Mouse (Mus musculus) forebrain, postnatal 0 days (tissue): Measurements from ENCODE around the gene Dennd4b. TPM values are rescaled to one million over a fixed set of nuclear protein-coding genes. Genes with fewer than 3 reads are reported as not detected.

Experiments used
- ATAC-seq: fragments of 200-750 bp; cut with Nextera tagmentation; 2 replicates; pipeline ENCODE4 v1.8.0; 2017; ENCODE audit warnings: mild to moderate bottlenecking, moderate library complexity
- DNase-seq: peaks from one replicate; pipeline ENCODE4 v3.0.0-alpha.2; 2015
- H3K27ac ChIP-seq: fragments of 300-500 bp; sonication (generic); 2 replicates; pipeline ENCODE4 v1.5.1; 2014; ENCODE audit warnings: low read depth, mild to moderate bottlenecking, antibody characterized with exemption, low read length, moderate library complexity, mixed read lengths
- H3K27me3 ChIP-seq: fragments of 300-500 bp; sonication (generic); 2 replicates; pipeline ENCODE4 v1.6.1; 2014; ENCODE audit warnings: mild to moderate bottlenecking, low read length, mixed read lengths; ENCODE audit not compliant: insufficient read depth
- H3K36me3 ChIP-seq: fragments of 300-500 bp; sonication (generic); 2 replicates; pipeline ENCODE4 v1.6.1; 2014; ENCODE audit warnings: mild to moderate bottlenecking, moderate library complexity; ENCODE audit not compliant: insufficient read depth
- H3K4me1 ChIP-seq: fragments of 300-500 bp; sonication (generic); 2 replicates; pipeline ENCODE4 v1.6.1; 2014; ENCODE audit warnings: antibody characterized with exemption; ENCODE audit not compliant: insufficient read depth
- H3K4me2 ChIP-seq: fragments of 300-500 bp; sonication (generic); 2 replicates; pipeline ENCODE4 v1.6.1; 2014; ENCODE audit warnings: low read depth, mild to moderate bottlenecking, moderate library complexity
- H3K4me3 ChIP-seq: fragments of 300-500 bp; sonication (generic); 2 replicates; pipeline ENCODE4 v1.5.1; 2014; ENCODE audit warnings: low read depth, low read length, mixed read lengths
- H3K9ac ChIP-seq: fragments of 300-500 bp; sonication (generic); 2 replicates; pipeline ENCODE4 v1.6.1; 2014; ENCODE audit warnings: mild to moderate bottlenecking
- H3K9me3 ChIP-seq: fragments of 300-500 bp; sonication (generic); 2 replicates; pipeline ENCODE4 v1.6.1; 2016; ENCODE audit warnings: low read length
- CTCF ChIP-seq: sonication (generic); IDR thresholded peaks from 2 replicates; pipeline ENCODE4 v1.5.1; 2016; ENCODE audit warnings: antibody characterized with exemption, control low read depth, low read depth
- WGBS: fragments of 180-500 bp; shearing (Covaris S2); extraction: QIAGEN DNeasy Blood & Tissue Kit; methylation state at CpG from one replicate; pipeline ENCODE4 v1.1.7; 2014; 5-methylcytosine and 5-hydroxymethylcytosine counted together
- polyA plus RNA-seq: library from polyadenylated mRNA; unstranded; fragments of >200 nt; fragmentation: Nextera tagmentation; extraction: Ambion mirVana; gene quantifications from 2 replicates; pipeline ENCODE4 v1.2.1, GENCODE M21; 2015
- total RNA-seq: library from RNA; depleted of rRNA; stranded (reverse); fragments of >200 nt; gene quantifications from 2 replicates; pipeline ENCODE4 v1.2.3, GENCODE M21; 2014

The Dennd4b gene
- total and polyA plus RNA-seq, 2 experiments from 2014 or later: 5.1 to 29.8 TPM

- no peak overlapping the region for H3K27ac ChIP-seq
- no peak overlapping the region for H3K4me2 ChIP-seq
- no peaks in the 10 kb centered on the region for H3K9me3 ChIP-seq
- H3K27me3 ChIP-seq: no peaks in the 10 kb centered on the region
- DNase-seq: no peak
- no peak overlapping the region for H3K4me3 ChIP-seq
- 95% methylated on average over 8 of the region's 8 CpGs for WGBS
- peaks cover 44% of the 10 kb centered on the region for H3K36me3 ChIP-seq
- TF ChIP-seq CTCF: no peak
- no peak for ATAC-seq
- peaks cover 7% of the 10 kb centered on the region for H3K4me1 ChIP-seq
- H3K9ac ChIP-seq: no peak overlapping the region
These were observed 5.8 kb downstream of the Dennd4b start for GRCm38 (mm10) chr3:90270784-90271183.

DNA sequence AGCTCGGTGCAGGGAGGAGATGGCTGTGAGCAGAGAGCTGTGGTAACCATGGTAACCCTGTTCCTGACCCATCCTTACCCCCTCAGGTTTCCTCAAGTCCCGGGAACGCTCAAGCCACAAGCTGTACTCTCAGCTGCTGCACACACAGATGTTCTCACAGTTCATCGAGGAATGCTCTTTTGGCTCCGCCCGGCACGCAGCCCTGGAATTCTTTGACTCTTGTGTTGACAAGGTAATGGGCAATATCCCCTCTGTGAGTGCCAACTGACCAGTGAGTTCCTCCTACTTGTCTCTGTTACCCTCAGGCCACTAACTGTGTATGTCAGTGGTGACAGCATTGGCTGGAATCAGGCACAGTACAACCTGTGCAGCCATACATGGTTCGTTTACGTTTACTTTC lies 7.2 kb downstream of the Dennd4b start:
- no peak overlapping the region for H3K4me2 ChIP-seq
- H3K9me3 ChIP-seq: no peaks in the 10 kb centered on the region
- H3K9ac ChIP-seq: no peak overlapping the region
- H3K36me3 ChIP-seq: peaks cover 57% of the 10 kb centered on the region
- 78% methylated on average over 9 of the region's 9 CpGs for WGBS
- H3K27ac ChIP-seq: no peak overlapping the region
- H3K4me1 ChIP-seq: no peaks in the 10 kb centered on the region
- ATAC-seq (no peak; the same call in 1 of the 2 replicates), DNase-seq (no peak)
- H3K27me3 ChIP-seq: no peaks in the 10 kb centered on the region
- no peak overlapping the region for H3K4me3 ChIP-seq
- no peak for TF ChIP-seq CTCF

DNA sequence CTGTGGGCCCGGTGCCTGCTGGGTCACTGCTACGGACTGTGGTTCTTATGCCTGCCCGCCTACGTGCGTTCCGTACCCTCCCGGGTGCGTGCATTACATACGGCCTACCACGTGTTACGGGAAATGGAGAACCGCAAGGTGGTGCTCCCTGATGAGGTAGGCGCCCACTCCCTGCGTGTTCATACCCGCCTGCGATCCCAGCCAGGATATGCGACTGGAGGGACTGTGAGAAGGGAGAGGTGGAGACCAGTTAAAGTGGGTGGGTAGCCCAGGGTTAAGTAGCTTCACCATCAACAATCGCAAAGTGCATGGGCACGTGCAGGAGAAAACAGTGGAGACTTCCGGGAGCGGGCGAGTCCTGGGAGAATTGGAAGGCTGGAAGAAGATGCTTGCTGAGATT lies 8.9 kb downstream of the Dennd4b start:
- H3K9me3 ChIP-seq: no peaks in the 10 kb centered on the region
- no peak overlapping the region for H3K4me2 ChIP-seq
- ATAC-seq (no peak), DNase-seq (no peak)
- no peak overlapping the region for H3K9ac ChIP-seq
- no peak overlapping the region for H3K4me3 ChIP-seq
- H3K27me3 ChIP-seq: no peaks in the 10 kb centered on the region
- peaks cover 57% of the 10 kb centered on the region for H3K36me3 ChIP-seq
- WGBS: 96% methylated on average over 22 of the region's 22 CpGs
- H3K27ac ChIP-seq: no peak overlapping the region
- no peak for TF ChIP-seq CTCF
- no peaks in the 10 kb centered on the region for H3K4me1 ChIP-seq

GRCm38 (mm10) chr3:90275286-90275685 lies 10.3 kb downstream of the Dennd4b start:
- peaks cover 72% of the 10 kb centered on the region for H3K36me3 ChIP-seq
- no peak for DNase-seq
- no peaks in the 10 kb centered on the region for H3K9me3 ChIP-seq
- no peak overlapping the region for H3K4me2 ChIP-seq
- no peaks in the 10 kb centered on the region for H3K4me1 ChIP-seq
- TF ChIP-seq CTCF: no peak
- no peak overlapping the region for H3K4me3 ChIP-seq
- no peak for ATAC-seq
- WGBS: 92% methylated on average over 11 of the region's 11 CpGs
- H3K27me3 ChIP-seq: no peaks in the 10 kb centered on the region
- H3K9ac ChIP-seq: no peak overlapping the region
- H3K27ac ChIP-seq: no peak overlapping the region

DNA sequence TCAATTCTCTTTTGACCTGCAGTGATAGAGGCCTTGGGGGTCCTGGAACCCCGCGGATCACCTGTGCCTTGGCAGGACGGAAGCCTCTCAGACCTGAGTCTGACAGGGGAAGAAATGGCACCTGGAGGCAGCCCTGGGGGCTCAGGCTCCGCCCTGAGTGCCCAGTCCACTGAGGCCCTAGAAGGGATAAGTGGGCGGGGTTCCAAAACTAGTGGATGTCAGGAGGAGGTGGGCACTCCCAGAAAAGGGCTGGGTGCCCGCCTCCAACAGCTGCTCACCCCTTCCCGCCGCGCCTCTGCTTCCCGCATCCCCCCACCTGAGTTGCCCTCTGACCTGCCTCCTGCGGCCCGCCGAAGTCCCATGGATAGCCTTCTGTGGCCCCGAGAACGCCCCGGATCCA lies 11.9 kb downstream of the Dennd4b start:
- H3K27ac ChIP-seq: no peak overlapping the region
- ATAC-seq: no peak
- no peak overlapping the region for H3K9ac ChIP-seq
- H3K4me1 ChIP-seq: no peaks in the 10 kb centered on the region
- TF ChIP-seq CTCF: no peak
- H3K4me2 ChIP-seq: no peak overlapping the region
- WGBS: 53% methylated on average over 16 of the region's 16 CpGs
- no peak for DNase-seq
- H3K36me3 ChIP-seq: peaks cover 68% of the 10 kb centered on the region
- H3K9me3 ChIP-seq: no peaks in the 10 kb centered on the region
- no peaks in the 10 kb centered on the region for H3K27me3 ChIP-seq
- H3K4me3 ChIP-seq: no peak overlapping the region

- no peak for ATAC-seq
- Histone ChIP-seq H3K36me3 (peaks cover 59% of the 10 kb centered on the region), H3K27ac (no peak overlapping the region), H3K4me3 (no peak overlapping the region), H3K4me2 (no peak overlapping the region), H3K4me1 (no peaks in the 10 kb centered on the region), H3K9me3 (no peaks in the 10 kb centered on the region), H3K27me3 (no peaks in the 10 kb centered on the region), H3K9ac (no peak overlapping the region)
- no peak for TF ChIP-seq CTCF
- DNase-seq: no peak
- 94% methylated on average over 9 of the region's 9 CpGs for WGBS
These were observed 12.8 kb downstream of the Dennd4b start for GRCm38 (mm10) chr3:90277793-90278192.

DNA sequence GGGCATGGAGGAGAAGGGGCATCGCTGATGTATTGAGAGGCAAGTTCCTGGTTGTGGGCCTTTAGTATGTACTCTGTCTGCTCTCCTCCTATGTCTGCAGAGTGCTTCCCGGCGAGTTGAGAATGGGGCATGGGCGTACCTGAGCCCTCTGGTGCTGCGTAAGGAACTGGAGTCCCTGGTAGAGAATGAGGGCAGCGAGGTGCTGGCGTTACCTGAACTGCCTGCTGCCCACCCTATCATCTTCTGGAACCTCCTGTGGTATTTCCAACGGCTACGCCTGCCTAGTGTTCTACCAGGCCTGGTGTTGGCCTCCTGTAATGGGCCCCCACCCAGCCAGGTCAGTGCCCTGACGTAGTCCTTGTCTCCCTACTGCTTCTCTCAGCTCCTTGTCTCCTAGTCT lies 13.2 kb downstream of the Dennd4b start:
- ATAC-seq: no peak

GRCm38 (mm10) chr3:90279216-90279615 lies 14.2 kb downstream of the Dennd4b start:
- H3K27me3 ChIP-seq: no peaks in the 10 kb centered on the region
- H3K9me3 ChIP-seq: no peaks in the 10 kb centered on the region
- no peak overlapping the region for H3K4me2 ChIP-seq
- no peak overlapping the region for H3K4me3 ChIP-seq
- ATAC-seq (no peak), DNase-seq (no peak)
- peaks cover 45% of the 10 kb centered on the region for H3K36me3 ChIP-seq
- no peak for TF ChIP-seq CTCF
- no peak overlapping the region for H3K27ac ChIP-seq
- H3K9ac ChIP-seq: no peak overlapping the region
- H3K4me1 ChIP-seq: no peaks in the 10 kb centered on the region
- WGBS: 92% methylated on average over 9 of the region's 9 CpGs

More for the DNA sequence above, 13.2 kb downstream of the Dennd4b start:
- Histone ChIP-seq H3K4me3 (no peak overlapping the region), H3K27ac (no peak overlapping the region), H3K27me3 (no peaks in the 10 kb centered on the region), H3K4me2 (no peak overlapping the region), H3K36me3 (peaks cover 55% of the 10 kb centered on the region), H3K9ac (no peak overlapping the region), H3K9me3 (no peaks in the 10 kb centered on the region), H3K4me1 (no peaks in the 10 kb centered on the region)
- no peak for DNase-seq
- 95% methylated on average over 10 of the region's 10 CpGs for WGBS
- no peak for TF ChIP-seq CTCF
